Mouse (Mus musculus) C2C12 (cell line): Measurements from ENCODE around the gene Clk3. TPM values are rescaled to one million over a fixed set of nuclear protein-coding genes. Genes with fewer than 3 reads are reported as not detected.
A peak's percentile ranks its signal among the peaks of the same experiment; 100 is the strongest.

Experiments used
- H3K27me3 ChIP-seq: one replicate; pipeline ENCODE4 v1.6.1; 2011; ENCODE audit not compliant: control insufficient read depth, insufficient read depth, insufficient read length
- H3K36me3 ChIP-seq: one replicate; pipeline ENCODE4 v1.6.1; 2011; ENCODE audit not compliant: control insufficient read depth, insufficient read depth
- H3K4me3 ChIP-seq: one replicate; pipeline ENCODE4 v1.5.1; 2011; ENCODE audit warnings: mild to moderate bottlenecking, control low read depth; ENCODE audit not compliant: poor library complexity, insufficient read depth, severe bottlenecking
- H3K79me2 ChIP-seq: one replicate; pipeline ENCODE4 v1.6.1; 2011; ENCODE audit not compliant: control insufficient read depth, insufficient read depth
- H3K79me3 ChIP-seq: one replicate; pipeline ENCODE4 v1.6.1; 2011; ENCODE audit warnings: low read depth, control low read depth
- H3ac ChIP-seq: one replicate; pipeline ENCODE3; 2011; ENCODE audit warnings: low read depth; ENCODE audit not compliant: control insufficient read depth, insufficient read length
- CEBPB ChIP-seq: IDR thresholded peaks from one replicate; pipeline ENCODE4 v1.6.1; 2011; ENCODE audit warnings: low read depth, mild to moderate bottlenecking, control low read depth, moderate library complexity
- CTCF ChIP-seq: IDR thresholded peaks from one replicate; pipeline ENCODE4 v1.5.1; 2011; ENCODE audit not compliant: control insufficient read depth, insufficient read depth, insufficient read length
- FOSL1 ChIP-seq: IDR thresholded peaks from one replicate; pipeline ENCODE4 v1.8.0; 2011; ENCODE audit warnings: mild to moderate bottlenecking, low read length; ENCODE audit not compliant: poor library complexity, insufficient read depth, severe bottlenecking
- MAX ChIP-seq: IDR thresholded peaks from one replicate; pipeline ENCODE4 v1.6.1; 2011; ENCODE audit warnings: mild to moderate bottlenecking, control low read depth
- MYOD1 ChIP-seq: IDR thresholded peaks from one replicate; pipeline ENCODE4 v1.6.1; 2011; ENCODE audit warnings: low read depth; ENCODE audit not compliant: control insufficient read depth, insufficient read length
- MYOG ChIP-seq: IDR thresholded peaks from one replicate; pipeline ENCODE4 v1.6.1; 2011; ENCODE audit not compliant: control insufficient read depth, insufficient read length; ENCODE audit errors: extremely low read depth
- USF1 ChIP-seq: IDR thresholded peaks from one replicate; pipeline ENCODE4 v1.6.1; 2011; ENCODE audit warnings: low read depth, mild to moderate bottlenecking, control low read depth, moderate library complexity
- long read RNA-seq, 2 experiments: library from polyadenylated mRNA; unstranded; transcript quantifications; one replicate each; pipeline ENCODE4 v2.0.0; 2019 to 2020
- polyA plus RNA-seq: library from polyadenylated mRNA; unstranded; fragments of >200 nt; fragmentation: generic; extraction: Trizol; gene quantifications from one replicate; pipeline ENCODE4 v1.2.1, GENCODE M21; 2012; ENCODE audit warnings: missing spikeins

The Clk3 gene
- 50.9 TPM for polyA plus RNA-seq
- long read RNA-seq, experiment 1, transcript Clk3-201 (13 exons, 2,496 nt) = major isoform, 40 of 64 reads
- long read RNA-seq, experiment 1, partial matches to known transcripts = 14 of 64 reads
- long read RNA-seq, experiment 1, other reads (novel, unspliced or antisense) = 9 of 64 reads
- long read RNA-seq, experiment 2, transcript Clk3-201 (13 exons, 2,496 nt) = major isoform, 182 of 233 reads
- long read RNA-seq, experiment 2, partial matches to known transcripts = 12 of 233 reads
- long read RNA-seq, experiment 2, other reads (novel, unspliced or antisense) = 35 of 233 reads

GRCm38 (mm10) chr9:57765364-57766351, at the start of gene Clk3:
Gene Clk3 (minus strand): TSS chr9:57765860.
- peaks cover 37% of the 10 kb centered on the region for H3K79me3 ChIP-seq
- peak within 1 kb of the TSS; percentile 82 for H3ac ChIP-seq
- peak within 1 kb of the TSS; percentile 66 for H3K4me3 ChIP-seq
- H3K79me2 ChIP-seq = peaks cover 42% of the 10 kb centered on the region
- H3K36me3 ChIP-seq = peaks cover 16% of the 10 kb centered on the region
- TF ChIP-seq CEBPB (no peak), MAX (peak; percentile 26), CTCF (no peak), MYOD1 (no peak), FOSL1 (no peak), USF1 (no peak)
- H3K27me3 ChIP-seq = no peaks in the 10 kb centered on the region

DNA sequence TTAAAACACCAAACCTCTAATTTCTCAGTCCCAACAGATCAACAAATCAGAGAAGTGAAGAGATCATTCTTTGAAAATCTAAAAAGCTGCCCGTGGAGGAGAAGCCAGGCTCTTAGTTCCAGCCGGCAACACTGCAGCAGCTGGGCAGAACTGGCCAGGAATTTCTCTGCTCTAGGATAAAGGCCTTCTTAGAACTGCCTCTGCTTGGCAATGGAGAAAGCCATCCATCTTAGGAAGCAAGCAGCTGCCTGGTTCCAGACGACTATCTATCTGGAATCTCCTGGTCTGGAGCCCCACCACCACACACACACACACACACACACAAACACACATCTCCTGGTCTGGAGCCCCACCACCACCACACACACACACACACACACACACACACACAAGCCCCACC, 49.2 kb upstream of the Clk3 start:
- no peak for TF ChIP-seq MYOG
- TF ChIP-seq MAX = no peak
- TF ChIP-seq MYOD1 = no peak
- no peak for TF ChIP-seq CEBPB
- no peak for TF ChIP-seq USF1
- TF ChIP-seq CTCF = no peak
- TF ChIP-seq FOSL1 = no peak
- no peak overlapping the region for H3ac ChIP-seq
- H3K27me3 ChIP-seq = no peaks in the 10 kb centered on the region
- H3K79me3 ChIP-seq = no peaks in the 10 kb centered on the region
- H3K36me3 ChIP-seq = no peaks in the 10 kb centered on the region
- H3K79me2 ChIP-seq = no peaks in the 10 kb centered on the region
- no peak overlapping the region for H3K4me3 ChIP-seq

GRCm38 (mm10) chr9:57814014-57814413, 48.4 kb upstream of the Clk3 start:
- Histone ChIP-seq H3ac (no peak overlapping the region), H3K79me2 (no peaks in the 10 kb centered on the region), H3K36me3 (no peaks in the 10 kb centered on the region), H3K27me3 (no peaks in the 10 kb centered on the region), H3K79me3 (no peaks in the 10 kb centered on the region), H3K4me3 (no peak overlapping the region)
- TF ChIP-seq CEBPB (no peak), USF1 (no peak), MAX (no peak)

DNA sequence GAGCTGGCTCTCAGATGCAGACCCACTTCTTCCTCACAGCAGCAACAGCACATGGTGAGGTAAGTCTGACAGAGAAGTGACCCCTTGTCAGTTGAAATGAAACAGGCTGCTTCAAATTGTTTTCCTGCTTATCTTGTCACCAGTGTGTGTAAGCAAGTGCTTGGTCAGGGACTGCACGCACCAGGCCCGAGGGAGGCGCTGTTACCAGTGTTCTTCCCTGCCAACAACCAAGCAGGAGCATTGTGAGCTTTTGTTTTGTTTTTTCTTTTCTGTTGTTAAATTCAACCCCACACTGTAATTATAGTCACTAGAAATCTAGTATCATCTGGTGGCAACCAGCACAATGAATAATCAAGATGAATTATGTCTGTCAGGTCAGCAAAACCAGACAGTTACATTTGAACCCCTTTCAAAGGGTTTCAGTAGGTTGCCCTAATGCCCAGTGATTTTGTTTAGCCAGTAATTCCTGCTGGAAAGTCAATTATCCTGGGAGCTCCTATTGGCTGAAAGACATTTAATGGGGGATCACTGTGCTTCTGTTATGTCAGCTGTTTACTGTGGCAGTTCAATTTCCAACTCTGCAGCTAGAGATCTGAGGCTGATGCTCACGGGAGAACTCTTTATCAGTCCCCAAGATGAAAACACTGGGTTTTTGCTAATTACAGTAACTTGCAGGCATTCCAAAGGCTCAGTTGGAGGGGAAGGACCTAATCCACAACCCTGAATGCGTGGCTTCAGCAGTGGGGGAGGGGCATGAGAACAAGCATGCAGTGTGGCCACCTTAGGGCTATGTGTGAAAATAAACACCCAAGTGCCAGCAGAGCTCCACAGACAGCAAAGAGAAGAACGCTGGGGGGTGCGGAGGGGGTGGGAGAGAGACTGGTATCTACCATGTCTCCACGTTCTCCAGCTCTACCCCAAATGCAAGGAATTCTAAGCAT, 46.4 kb upstream of the Clk3 start:
- Histone ChIP-seq H3K36me3 (no peaks in the 10 kb centered on the region), H3K79me3 (no peaks in the 10 kb centered on the region), H3K79me2 (no peaks in the 10 kb centered on the region), H3K27me3 (no peaks in the 10 kb centered on the region), H3ac (no peak overlapping the region), H3K4me3 (no peak overlapping the region)
- TF ChIP-seq USF1 = no peak
- TF ChIP-seq MAX = no peak
- no peak for TF ChIP-seq CTCF
- TF ChIP-seq MYOG = no peak
- no peak for TF ChIP-seq MYOD1
- TF ChIP-seq FOSL1 = no peak
- TF ChIP-seq CEBPB = no peak

DNA sequence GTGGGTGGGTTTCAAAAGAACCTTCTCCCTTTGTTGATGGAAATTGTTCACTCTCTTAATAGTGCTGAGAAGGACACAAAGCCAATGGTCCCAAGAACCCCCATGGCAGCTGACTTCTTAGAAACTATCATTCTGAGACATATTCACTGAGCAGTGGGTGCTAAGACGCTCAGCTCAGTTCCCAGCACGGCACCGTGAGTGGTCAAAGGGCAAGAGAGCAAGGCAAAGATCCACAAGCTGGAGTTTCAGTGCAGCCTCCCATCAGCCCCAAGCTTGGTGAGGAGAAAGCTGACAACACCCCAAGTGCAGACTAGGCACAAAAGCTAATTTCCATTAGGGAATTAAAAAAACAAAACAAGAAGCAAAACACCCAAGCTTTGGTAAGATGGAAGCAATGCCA, 45.0 kb upstream of the Clk3 start:
- H3K4me3 ChIP-seq = no peak overlapping the region
- H3K36me3 ChIP-seq = no peaks in the 10 kb centered on the region
- TF ChIP-seq MAX (no peak), FOSL1 (no peak), CEBPB (no peak)
- no peaks in the 10 kb centered on the region for H3K79me3 ChIP-seq
- no peaks in the 10 kb centered on the region for H3K27me3 ChIP-seq
- no peak overlapping the region for H3ac ChIP-seq
- no peaks in the 10 kb centered on the region for H3K79me2 ChIP-seq
